Mouse (Mus musculus) myocyte (in vitro differentiated cells): ENCODE measurements around the gene Arhgef3. TPM values are rescaled to one million over a fixed set of nuclear protein-coding genes. Genes with fewer than 3 reads are reported as not detected.

Source experiments
- H3K27me3 ChIP-seq: one replicate; pipeline ENCODE4 v1.6.1; 2011; ENCODE audit not compliant: control insufficient read depth, insufficient read depth, insufficient read length
- H3K36me3 ChIP-seq: one replicate; pipeline ENCODE4 v1.6.1; 2011; ENCODE audit not compliant: control insufficient read depth, insufficient read depth
- H3K4me2 ChIP-seq: one replicate; pipeline ENCODE4 v1.6.1; 2011; ENCODE audit warnings: low read depth, control low read depth
- H3K4me3 ChIP-seq: one replicate; pipeline ENCODE4 v1.5.1; 2011; ENCODE audit warnings: mild to moderate bottlenecking, control low read depth, moderate library complexity
- H3K79me2 ChIP-seq: one replicate; pipeline ENCODE4 v1.6.1; 2011; ENCODE audit not compliant: control insufficient read depth, insufficient read depth
- H3ac ChIP-seq: one replicate; pipeline ENCODE4 v1.6.1; 2011; ENCODE audit not compliant: control insufficient read depth, insufficient read length
- CEBPB ChIP-seq: IDR thresholded peaks from 2 replicates; pipeline ENCODE4 v1.6.1; 2011; ENCODE audit warnings: mild to moderate bottlenecking, moderate library complexity; ENCODE audit not compliant: poor library complexity, insufficient read depth, severe bottlenecking
- E2F4 ChIP-seq: IDR thresholded peaks from one replicate; pipeline ENCODE4 v1.6.1; 2011; ENCODE audit warnings: mild to moderate bottlenecking, control low read depth, moderate library complexity; ENCODE audit not compliant: insufficient read depth
- MAX ChIP-seq: IDR thresholded peaks from one replicate; pipeline ENCODE4 v1.6.1; 2011; ENCODE audit warnings: low read depth, mild to moderate bottlenecking, control low read depth
- MYOD1 ChIP-seq, 3 experiments: IDR thresholded peaks; one replicate each; pipeline ENCODE4 v1.6.1; 2011; ENCODE audit warnings: control low read depth in 2 of 3, low read depth in 2 of 3, mild to moderate bottlenecking in 2 of 3, moderate library complexity in 1 of 3; ENCODE audit not compliant: insufficient read length in 2 of 3, control insufficient read depth in 1 of 3
- MYOG ChIP-seq, 3 experiments: IDR thresholded peaks; one replicate each; pipeline ENCODE4 v1.6.1; 2011; ENCODE audit warnings: control low read depth in 2 of 3, low read depth in 2 of 3, mild to moderate bottlenecking in 2 of 3; ENCODE audit not compliant: insufficient read length in 2 of 3, control insufficient read depth in 1 of 3, insufficient read depth in 1 of 3
- POLR2A ChIP-seq: IDR thresholded peaks from one replicate; pipeline ENCODE4 v1.6.1; 2011; ENCODE audit warnings: low read depth, mild to moderate bottlenecking, control low read depth, moderate library complexity; ENCODE audit not compliant: insufficient read length
- POLR2AphosphoS2 ChIP-seq: IDR thresholded peaks from one replicate; pipeline ENCODE4 v1.6.1; 2011; ENCODE audit warnings: low read depth, control low read depth; ENCODE audit not compliant: insufficient read length
- REST ChIP-seq: IDR thresholded peaks from one replicate; pipeline ENCODE4 v1.6.1; 2011; ENCODE audit warnings: mild to moderate bottlenecking, control low read depth, moderate library complexity; ENCODE audit not compliant: insufficient read depth, insufficient read length
- SRF ChIP-seq: IDR thresholded peaks from one replicate; pipeline ENCODE4 v1.6.1; 2011; ENCODE audit warnings: low read depth; ENCODE audit not compliant: control insufficient read depth, insufficient read length
- TCF12 ChIP-seq: IDR thresholded peaks from one replicate; pipeline ENCODE4 v1.6.1; 2011; ENCODE audit warnings: mild to moderate bottlenecking, control low read depth; ENCODE audit not compliant: poor library complexity, insufficient read depth, severe bottlenecking
- TCF3 ChIP-seq: IDR thresholded peaks from one replicate; pipeline ENCODE4 v1.6.1; 2011; ENCODE audit warnings: low read depth, control low read depth; ENCODE audit not compliant: insufficient read length
- USF1 ChIP-seq: IDR thresholded peaks from one replicate; pipeline ENCODE4 v1.6.1; 2011; ENCODE audit warnings: low read depth, mild to moderate bottlenecking, control low read depth, moderate library complexity
- polyA plus RNA-seq: library from polyadenylated mRNA; unstranded; fragments of >200 nt; fragmentation: generic; extraction: Trizol; gene quantifications from one replicate; pipeline ENCODE4 v1.2.1, GENCODE M21; 2012; ENCODE audit warnings: missing spikeins

Arhgef3 gene
- polyA plus RNA-seq, 1 experiment: 6.6 TPM

DNA sequence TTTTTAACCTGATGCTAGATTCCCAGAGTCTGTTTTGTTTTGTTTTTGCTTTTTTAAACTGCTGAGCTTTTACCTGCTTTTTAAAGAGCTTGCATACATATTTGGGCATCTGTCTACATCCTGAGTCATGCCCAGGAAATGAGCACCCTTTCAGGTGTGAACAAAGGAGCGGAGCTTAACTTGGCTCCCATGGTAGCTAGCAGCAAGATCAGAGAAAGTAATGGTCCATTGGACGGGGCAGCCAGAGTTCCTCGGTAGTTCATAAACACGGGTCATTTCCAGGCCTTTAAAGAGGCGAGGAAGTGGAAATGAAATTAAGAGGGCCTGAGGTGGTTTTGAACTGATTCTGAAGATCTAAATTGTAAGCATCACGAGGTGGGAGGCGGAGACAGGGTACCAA is 276.0 kb downstream of the Arhgef3 start:
- Histone ChIP-seq H3K79me2 (no peaks in the 10 kb centered on the region), H3K4me2 (no peak overlapping the region)

DNA sequence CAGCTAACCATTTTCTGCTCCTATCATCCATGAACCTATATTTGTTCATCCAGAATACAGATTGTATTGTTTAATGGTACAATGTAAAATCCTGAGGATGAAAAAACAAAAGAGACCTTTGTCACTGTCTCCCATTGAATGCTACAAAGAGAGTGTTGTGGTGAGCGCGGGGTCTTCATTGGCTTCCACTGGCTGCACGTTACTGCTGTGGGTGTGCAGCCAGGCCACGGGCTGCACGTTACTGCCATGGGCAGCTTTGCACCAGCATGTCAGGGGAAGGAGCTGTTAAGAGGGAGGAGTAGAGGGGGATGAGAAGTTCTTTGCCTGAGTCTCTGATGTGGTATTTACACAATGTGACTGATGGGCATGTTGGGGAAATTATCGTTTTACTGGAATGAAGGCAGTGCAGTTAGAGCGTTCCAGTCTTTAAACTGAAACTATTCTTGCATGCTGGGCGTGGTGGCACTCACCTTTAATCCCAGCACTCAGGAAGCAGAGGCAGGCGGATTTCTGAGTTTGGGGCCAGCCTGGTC is 277.1 kb downstream of the Arhgef3 start:
- Histone ChIP-seq H3K36me3 (no peaks in the 10 kb centered on the region), H3K4me3 (no peak overlapping the region), H3K27me3 (no peaks in the 10 kb centered on the region), H3ac (no peak overlapping the region), H3K79me2 (no peaks in the 10 kb centered on the region), H3K4me2 (no peak overlapping the region)
- TF ChIP-seq TCF12 (no peak), POLR2A (no peak), MYOG (IDR thresholded peaks at IDR 0.05; ENCODE audit: control insufficient read depth in 1 of 3, insufficient read depth in 1 of 3, insufficient read length in 2 of 3, low read depth in 2 of 3) (no peak), POLR2AphosphoS2 (no peak), MYOD1 (IDR thresholded peaks at IDR 0.05; ENCODE audit: control insufficient read depth in 1 of 3, insufficient read length in 2 of 3, low read depth in 2 of 3) (no peak), USF1 (no peak), REST (no peak), MAX (no peak), TCF3 (no peak)

More for the DNA sequence above, 276.0 kb downstream of the Arhgef3 start:
- no peak for TF ChIP-seq CEBPB
- TF ChIP-seq POLR2AphosphoS2: no peak
- TF ChIP-seq MYOD1 (IDR thresholded peaks at IDR 0.05; ENCODE audit: control insufficient read depth in 1 of 3, insufficient read length in 2 of 3, low read depth in 2 of 3): no peak
- no peak for TF ChIP-seq TCF3
- Histone ChIP-seq H3K4me3 (no peak overlapping the region), H3ac (no peak overlapping the region), H3K27me3 (no peaks in the 10 kb centered on the region), H3K36me3 (no peaks in the 10 kb centered on the region)

DNA sequence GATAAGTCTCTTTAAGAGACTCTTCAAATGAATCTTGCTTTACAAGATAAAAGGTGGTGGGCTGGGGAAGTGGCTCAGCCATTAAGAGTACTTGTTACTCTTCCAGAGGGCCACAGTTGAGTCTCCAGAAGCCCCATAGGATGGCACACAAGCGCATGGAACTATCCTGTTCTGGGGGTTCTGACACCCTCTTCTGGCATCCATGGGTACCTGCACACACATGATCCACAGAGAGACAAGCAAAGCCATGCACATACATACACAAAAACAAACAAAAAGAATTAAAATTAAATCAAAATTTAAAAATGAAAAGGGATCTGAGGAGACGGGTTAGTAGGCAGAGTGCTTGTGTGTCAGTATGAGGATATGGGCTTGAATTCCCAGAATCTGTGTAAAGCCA is 278.0 kb downstream of the Arhgef3 start:
- Histone ChIP-seq H3ac (no peak overlapping the region), H3K4me2 (no peak overlapping the region), H3K27me3 (no peaks in the 10 kb centered on the region), H3K36me3 (no peaks in the 10 kb centered on the region), H3K4me3 (no peak overlapping the region), H3K79me2 (no peaks in the 10 kb centered on the region)
- TF ChIP-seq USF1: no peak
- TF ChIP-seq CEBPB: no peak
- TF ChIP-seq REST: no peak
- no peak for TF ChIP-seq MYOD1 (IDR thresholded peaks at IDR 0.05; ENCODE audit: control insufficient read depth in 1 of 3, insufficient read length in 2 of 3, low read depth in 2 of 3)
- no peak for TF ChIP-seq SRF
- TF ChIP-seq MYOG (IDR thresholded peaks at IDR 0.05; ENCODE audit: control insufficient read depth in 1 of 3, insufficient read depth in 1 of 3, insufficient read length in 2 of 3, low read depth in 2 of 3): no peak
- no peak for TF ChIP-seq TCF3
- no peak for TF ChIP-seq TCF12
- no peak for TF ChIP-seq POLR2A
- TF ChIP-seq POLR2AphosphoS2: no peak
- no peak for TF ChIP-seq MAX
- no peak for TF ChIP-seq E2F4

DNA sequence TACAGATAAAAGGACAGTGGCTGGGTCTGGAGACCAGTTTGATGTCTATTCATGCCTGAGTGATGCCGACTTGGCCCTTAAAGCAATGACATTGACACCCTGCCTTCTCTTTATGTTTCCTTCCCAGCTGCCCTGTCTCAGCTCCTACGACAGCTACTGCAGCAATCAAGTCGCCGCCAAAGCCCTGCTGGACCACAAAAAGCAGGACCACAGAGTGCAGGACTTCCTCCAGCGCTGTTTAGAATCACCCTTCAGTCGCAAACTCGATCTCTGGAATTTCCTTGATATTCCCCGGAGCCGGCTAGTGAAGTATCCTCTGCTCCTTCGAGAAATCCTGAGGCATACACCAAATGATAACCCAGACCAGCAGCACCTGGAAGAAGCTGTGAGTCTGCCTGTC is 279.1 kb downstream of the Arhgef3 start:
- Histone ChIP-seq H3K36me3 (no peaks in the 10 kb centered on the region), H3K4me2 (no peak overlapping the region), H3ac (no peak overlapping the region), H3K4me3 (no peak overlapping the region), H3K27me3 (no peaks in the 10 kb centered on the region), H3K79me2 (no peaks in the 10 kb centered on the region)
- no peak for TF ChIP-seq MYOD1 (IDR thresholded peaks at IDR 0.05; ENCODE audit: control insufficient read depth in 1 of 3, insufficient read length in 2 of 3, low read depth in 2 of 3)
- no peak for TF ChIP-seq POLR2AphosphoS2
- TF ChIP-seq E2F4: no peak
- TF ChIP-seq POLR2A: no peak
- TF ChIP-seq TCF12: no peak
- TF ChIP-seq MAX: no peak
- TF ChIP-seq SRF: no peak
- TF ChIP-seq MYOG (IDR thresholded peaks at IDR 0.05; ENCODE audit: control insufficient read depth in 1 of 3, insufficient read depth in 1 of 3, insufficient read length in 2 of 3, low read depth in 2 of 3): no peak
- TF ChIP-seq USF1: no peak
- no peak for TF ChIP-seq CEBPB
- no peak for TF ChIP-seq TCF3
- TF ChIP-seq REST: no peak

DNA sequence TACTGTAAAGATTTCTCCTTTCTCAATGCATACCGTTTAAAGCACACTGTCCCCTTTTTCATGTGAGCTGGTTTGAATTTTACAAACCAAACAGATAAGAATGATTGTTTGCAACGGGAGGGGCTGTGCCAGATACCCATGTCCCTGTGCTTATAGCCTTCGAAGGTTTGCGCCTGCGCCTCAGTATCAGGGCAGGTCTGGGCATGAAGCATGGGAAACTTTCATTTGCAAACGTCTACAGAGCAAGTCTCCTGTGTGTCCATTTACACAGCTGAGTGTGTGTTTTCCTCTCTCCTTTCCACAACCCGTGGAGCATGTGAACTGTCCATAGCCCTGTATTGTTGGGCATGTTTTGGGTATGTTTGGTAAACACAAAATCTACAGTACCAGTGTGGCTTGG is 281.7 kb downstream of the Arhgef3 start:
- H3K79me2 ChIP-seq: no peaks in the 10 kb centered on the region
- no peak overlapping the region for H3ac ChIP-seq
- no peaks in the 10 kb centered on the region for H3K36me3 ChIP-seq
- no peaks in the 10 kb centered on the region for H3K27me3 ChIP-seq
- TF ChIP-seq E2F4 (no peak), TCF12 (no peak), MYOG (IDR thresholded peaks at IDR 0.05; ENCODE audit: control insufficient read depth in 1 of 3, insufficient read depth in 1 of 3, insufficient read length in 2 of 3, low read depth in 2 of 3) (no peak), REST (no peak), TCF3 (no peak), MYOD1 (IDR thresholded peaks at IDR 0.05; ENCODE audit: control insufficient read depth in 1 of 3, insufficient read length in 2 of 3, low read depth in 2 of 3) (no peak)
- no peak overlapping the region for H3K4me2 ChIP-seq
- H3K4me3 ChIP-seq: no peak overlapping the region
